Mouse (Mus musculus) testis, postnatal 10 days (tissue): ENCODE results near the gene Pdpr.
A peak's percentile ranks its signal among the peaks of the same experiment; 100 is the strongest.
"Not testable (repeated sequence)": the region's sequence is repeated elsewhere in the genome, so short reads cannot be mapped to it uniquely, and the experiment has no call there.

Experiments used
- DNase-seq: peaks from one replicate; pipeline ENCODE4 v3.0.0; 2021; ENCODE audit warnings: low spot score

Pdpr gene

DNA sequence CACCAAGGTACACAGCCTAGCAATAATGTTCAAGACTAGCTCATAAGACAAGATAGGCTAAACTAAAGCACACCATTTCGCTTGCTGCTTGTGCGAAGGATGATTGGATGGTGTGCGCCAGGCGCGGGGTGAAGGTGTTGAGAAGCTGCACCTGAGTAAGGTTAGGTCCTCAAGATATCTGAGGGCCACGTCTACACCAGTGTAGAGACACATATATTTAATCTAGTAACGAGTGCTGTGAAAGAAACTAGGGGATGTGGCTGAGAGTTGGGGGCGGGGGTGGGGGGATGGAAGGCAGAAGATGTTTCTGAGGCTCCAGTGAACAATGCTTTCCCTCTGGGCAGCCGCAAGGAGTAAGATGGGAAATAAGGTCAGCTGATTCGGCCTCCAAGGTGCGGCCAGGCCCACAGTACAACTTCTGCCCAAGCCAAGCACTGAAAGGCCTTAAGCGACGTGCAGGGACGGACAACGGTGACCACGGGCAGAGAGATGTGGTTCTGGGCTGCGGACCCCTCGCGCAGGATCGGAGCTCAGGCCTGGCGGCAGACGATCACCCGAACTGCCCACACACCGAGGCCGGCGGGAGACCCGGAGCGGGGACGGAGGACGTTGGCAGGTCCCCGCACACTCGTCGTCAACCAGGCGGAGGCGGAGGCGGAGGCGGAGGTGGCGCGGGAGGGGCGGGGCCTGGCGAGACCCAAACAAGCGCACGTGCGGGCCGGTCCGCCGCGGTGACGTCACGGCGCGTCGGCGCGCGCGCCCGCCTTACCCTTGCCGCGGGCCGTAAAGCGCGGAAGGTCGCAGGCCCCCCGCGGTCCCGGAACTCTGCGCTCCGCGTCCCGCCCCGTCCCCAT is at the start of gene Pdpr:
TSS of gene Pdpr (plus strand) at position 766 of the 854 bp plus-strand sequence.
- peak; percentile 97 for DNase-seq

DNA sequence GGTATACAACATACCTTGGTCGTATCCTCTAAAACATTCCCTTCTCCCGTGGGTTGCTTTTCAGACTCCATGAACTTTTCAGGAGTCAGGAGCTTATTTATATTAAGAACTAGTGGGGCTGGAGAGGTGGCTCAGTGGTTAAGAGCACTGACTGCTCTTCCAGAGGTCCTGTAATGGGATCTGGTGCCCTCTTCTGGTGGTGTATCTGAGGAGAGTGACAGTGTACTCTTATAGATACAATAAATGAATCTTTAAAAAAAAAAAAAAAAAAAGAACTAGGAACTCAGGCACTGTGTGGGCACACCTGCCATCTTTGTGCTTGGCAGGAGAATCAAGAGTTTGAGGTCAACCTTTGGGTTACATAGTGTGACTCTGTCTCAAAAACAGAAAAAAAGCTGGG is 45.7 kb upstream of the Pdpr start:
- no peak for DNase-seq

DNA sequence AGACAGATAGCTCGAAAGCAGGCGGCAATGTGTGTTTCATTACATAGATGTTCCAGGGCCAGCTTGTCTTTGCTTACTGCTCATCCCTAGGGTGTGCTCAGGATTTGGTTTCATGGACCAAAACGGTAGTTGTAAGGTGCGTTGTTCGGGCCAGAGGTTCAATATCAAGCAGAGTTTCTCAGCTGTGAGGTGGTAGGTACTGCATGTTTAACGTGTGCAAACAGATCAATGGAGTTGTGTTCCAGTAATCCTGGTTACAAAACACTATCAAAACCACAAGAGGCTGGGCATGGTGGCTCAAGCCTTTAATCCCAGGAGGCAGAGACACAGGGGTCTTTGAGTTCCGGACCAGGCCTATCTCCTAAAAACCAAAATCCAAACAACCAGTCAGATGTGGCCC is 45.3 kb upstream of the Pdpr start:
- no peak for DNase-seq

DNA sequence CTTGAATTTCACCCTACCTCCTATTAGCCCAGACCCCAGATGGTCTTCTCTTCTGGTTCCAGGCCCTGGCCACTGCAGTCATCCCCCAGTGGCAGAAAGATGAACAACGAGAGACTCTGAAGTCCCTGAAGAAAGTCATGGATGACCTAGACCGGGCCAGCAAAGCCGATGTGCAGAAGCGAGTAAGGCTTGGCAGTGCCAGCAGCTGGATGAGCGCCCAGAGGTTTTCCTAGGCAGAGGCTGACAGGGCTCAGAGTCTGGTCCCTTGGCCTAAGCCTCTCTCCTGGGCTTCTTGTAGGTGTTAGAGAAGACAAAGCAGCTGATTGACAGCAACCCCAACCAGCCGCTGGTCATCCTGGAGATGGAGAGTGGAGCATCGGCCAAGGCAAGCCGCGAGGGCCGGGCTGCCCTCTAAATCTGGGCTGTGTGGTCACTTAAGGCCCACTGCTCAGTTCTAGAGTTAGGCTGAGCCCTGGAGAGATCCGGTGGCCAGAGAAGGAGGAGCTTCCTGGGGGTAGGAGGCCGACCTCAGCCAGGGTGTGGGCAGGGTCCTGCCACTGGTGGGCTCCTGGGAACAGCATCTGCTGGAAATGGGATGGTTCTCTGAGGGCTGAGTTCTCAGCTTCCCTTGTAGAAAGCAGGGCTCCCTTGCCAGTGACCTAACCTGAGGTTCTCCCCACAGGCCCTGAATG is 40.5 kb upstream of the Pdpr start:
- DNase-seq: no peak

DNA sequence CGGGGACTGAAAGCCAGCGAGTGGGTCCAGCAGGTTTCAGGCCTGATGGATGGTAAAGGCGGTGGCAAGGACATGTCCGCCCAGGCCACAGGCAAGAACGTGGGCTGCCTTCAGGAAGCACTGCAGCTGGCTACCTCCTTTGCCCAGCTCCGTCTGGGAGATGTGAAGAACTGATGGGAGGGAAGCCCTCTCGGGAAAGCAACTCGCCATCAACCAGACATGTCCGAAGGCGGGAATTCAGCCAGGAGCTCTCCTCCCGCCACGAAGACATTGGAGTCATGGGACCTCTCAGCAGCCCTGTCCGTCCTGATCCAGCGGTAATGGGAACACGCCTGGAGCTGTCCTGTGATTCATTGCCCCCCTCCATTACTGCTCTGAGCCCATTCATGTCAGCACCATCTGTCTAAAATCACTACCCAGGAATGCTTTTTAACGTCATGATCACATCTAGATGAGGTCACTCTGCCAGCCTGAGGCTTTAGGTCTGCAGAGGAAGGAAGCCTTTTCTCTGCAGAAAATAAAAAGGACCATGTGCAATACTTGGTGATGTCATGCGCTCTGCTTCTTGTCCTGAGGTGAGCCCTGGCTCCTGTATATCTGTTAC is 39.3 kb upstream of the Pdpr start:
- no peak for DNase-seq

DNA sequence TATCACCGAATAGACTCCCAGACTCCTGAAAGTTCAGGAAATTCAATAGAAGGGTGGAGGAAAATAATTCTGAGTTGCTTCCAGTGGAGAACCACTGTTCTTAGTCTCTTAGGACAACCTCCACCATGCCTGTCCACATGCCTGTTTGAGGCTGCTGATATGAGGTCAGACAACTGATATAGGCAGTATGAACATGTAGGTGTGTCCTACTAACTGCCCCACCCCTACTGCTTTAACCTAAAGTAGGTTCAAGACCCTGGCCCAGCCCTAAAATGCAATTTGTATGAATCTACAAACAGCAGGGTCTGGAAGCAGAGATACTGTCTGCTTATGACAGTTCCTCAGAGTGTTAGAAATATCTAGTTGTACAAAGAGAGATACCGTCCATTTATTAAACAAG is 38.8 kb upstream of the Pdpr start:
- no peak for DNase-seq

DNA sequence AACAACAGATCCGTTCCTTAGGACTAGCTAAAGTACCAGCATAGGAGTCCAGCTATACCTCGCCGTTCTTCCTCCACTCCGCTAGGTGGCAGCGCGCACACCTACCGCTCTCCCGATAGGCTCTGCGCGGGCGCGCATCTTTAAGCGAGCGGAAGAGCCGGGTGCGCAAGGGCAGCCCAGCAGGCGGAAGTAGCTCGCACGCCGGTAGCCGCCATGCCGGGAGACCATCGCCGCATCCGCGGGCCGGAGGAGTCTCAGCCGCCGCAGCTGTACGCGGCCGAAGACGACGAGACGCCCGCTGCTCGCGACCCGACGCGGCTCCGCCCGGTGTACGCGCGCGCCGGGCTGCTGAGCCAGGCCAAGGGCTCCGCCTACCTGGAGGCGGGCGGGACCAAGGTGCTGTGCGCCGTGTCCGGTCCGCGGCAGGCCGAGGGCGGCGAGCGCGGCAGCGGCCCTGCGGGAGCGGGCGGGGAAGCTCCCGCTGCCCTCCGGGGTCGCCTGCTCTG is 38.2 kb upstream of the Pdpr start, which contains the start of gene Exosc6:
TSS of gene Exosc6 (plus strand) at position 182 of the 506 bp plus-strand sequence.
- DNase-seq: peak; percentile 93

DNA sequence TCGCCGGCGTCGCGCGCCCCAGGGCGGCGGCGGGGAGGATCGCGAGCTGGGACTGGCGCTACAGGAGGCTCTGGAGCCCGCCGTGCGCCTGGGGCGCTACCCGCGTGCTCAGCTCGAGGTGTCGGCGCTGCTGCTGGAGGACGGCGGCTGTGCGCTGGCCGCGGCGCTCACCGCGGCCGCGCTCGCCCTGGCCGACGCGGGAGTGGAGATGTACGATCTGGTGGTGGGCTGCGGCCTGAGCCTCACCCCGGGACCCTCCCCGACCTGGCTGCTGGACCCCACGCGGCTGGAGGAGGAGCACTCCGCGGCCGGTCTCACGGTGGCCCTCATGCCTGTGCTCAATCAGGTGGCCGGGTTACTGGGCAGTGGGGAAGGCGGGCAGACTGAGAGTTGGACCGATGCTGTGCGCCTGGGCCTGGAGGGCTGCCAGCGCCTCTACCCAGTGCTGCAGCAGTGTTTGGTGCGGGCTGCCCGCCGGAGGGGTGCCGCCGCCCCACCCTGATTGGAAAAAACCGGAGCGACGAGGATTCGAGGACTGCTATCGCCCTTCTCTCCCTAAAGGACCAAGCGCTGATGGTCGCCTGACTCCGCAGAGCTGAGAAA is 37.6 kb upstream of the Pdpr start:
- DNase-seq: peak; percentile 68

DNA sequence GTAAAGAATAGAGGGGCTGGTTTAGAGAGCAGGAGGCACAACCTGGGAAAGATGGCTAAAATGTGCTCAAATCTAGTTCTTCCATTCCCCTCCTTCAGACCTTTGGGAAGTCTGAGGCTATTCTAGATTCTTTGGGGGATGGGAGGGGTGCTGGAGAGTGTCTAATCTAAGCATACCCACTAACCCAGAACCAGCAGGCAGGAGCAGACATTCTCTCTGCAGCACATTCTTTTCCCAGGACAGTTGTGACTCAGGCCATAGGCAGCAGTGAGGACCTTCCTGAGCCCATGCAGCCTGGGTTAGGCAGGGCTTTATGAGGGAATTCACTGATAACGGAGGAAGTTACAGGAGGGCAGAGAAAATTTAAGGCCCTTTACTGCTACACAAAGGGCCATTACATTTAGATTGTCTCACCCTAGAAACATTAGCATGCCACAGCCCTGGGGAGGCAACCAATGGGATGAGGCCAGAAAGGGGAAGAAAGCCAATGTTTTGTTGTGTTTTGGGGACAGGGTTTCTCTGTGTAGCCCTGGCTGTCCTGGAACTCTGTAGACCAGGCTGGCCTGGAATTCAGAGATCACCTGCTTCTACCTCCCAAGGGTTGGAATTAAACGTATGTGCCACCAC is 35.4 kb upstream of the Pdpr start:
- no peak for DNase-seq

DNA sequence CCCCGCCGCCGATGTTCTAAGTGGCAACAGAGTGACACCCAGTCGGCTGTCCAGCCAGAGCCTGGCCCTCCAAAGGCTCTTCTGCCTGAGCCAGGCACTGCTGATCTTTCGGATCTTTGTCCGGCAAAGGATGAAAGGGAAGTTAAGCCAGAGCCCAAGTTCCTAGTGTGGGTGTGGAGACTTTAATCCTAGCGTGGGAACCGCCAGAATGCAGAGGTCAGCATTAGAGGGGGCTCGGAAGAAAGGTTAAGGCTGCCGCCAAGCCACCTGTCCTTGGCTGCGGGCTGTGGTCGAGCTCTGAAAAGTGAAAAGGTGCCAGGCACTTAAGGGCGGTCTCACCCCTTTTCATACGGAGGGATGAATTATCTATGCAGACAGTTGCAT is 32.8 kb upstream of the Pdpr start:
- no peak for DNase-seq

DNA sequence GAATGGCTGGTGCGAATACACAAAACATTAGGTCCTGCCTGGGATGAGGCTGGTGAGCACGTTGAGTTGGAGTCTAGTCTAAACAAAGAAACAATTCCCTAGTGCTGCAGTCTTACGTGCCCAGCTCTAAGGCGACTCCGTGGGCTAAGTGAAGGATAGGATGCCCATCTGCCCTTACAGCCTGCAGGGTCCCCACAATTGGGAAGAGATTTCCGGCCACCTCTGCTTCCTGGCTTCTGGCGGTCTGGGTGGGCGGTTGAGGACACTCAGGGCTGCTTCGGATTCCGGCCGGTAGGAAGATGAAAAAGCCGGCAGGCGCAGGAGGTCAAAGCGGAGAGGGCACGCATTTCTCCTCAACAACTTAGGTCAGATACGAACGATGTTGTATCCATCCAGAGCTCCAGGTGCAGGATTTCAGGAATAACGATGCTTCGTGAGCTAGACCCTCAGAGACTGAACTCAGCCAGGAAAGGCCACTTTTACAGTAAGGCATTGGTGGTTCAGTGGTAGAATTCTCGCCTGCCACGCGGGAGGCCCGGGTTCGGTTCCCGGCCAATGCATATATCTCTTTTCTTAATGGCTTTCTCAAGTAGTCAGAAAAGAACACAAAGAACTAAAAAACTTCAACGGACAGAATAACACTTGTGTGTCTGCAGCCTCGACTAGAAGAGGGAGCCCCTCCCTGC is 32.2 kb upstream of the Pdpr start:
- peak; percentile 91 for DNase-seq

DNA sequence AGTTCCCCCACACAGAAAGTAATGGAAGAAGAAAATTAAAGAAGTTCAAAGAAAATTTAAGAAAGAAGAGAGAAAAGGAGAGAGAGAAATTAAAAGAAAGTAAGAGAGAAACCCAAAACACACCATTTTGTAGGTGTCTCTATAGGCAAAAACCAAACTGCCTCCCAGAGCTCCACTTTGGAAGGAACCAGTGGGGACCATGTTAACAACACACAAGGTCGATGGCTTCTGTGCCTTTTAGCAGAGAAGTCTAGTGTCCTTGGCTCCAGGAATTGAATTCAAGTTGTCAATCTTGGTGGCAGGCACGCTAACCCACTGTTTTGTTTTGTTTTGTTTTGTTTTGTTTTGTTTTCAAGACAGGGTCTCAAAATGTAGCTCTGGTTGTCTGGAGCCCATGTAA is 31.5 kb upstream of the Pdpr start:
- DNase-seq: no peak

DNA sequence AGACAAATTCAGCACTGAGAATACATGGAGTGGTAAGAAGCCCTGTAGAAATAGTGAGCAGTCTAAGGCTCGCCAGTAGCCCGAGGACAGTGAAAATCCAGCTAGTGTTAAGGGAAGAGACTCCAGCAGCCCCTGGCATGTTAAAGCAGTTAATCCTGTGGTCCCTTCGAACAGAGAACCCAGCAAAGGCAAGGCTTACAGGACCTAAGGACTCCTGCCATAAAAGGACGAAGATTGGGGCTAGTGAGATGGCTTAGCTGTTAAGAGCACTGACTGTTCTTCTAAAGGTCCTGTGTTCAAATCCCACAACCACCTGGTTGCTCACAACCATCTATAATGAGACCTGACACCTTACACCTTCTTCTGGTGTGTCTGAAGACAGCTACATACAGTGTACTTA is 28.1 kb upstream of the Pdpr start:
- no peak for DNase-seq

DNA sequence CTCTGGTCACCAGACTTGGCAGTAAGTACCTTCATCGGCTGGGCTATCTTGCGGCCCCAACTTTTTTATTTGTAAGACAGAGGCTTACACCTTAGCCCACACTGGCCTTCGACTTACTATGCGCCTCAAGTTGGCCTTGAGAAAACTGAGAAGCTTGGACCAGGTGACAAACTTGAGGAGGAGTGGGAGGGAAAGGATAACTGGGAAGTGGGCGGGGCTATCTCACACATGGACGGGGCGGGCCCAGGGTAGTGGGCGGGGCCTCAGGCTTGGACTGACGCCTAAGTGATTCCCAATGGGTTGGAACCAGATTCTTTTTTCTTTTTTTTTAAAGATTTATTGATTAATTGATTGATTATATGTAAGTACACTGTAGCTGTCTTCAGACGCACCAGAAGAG is 27.0 kb upstream of the Pdpr start:
- peak; percentile 71 for DNase-seq

DNA sequence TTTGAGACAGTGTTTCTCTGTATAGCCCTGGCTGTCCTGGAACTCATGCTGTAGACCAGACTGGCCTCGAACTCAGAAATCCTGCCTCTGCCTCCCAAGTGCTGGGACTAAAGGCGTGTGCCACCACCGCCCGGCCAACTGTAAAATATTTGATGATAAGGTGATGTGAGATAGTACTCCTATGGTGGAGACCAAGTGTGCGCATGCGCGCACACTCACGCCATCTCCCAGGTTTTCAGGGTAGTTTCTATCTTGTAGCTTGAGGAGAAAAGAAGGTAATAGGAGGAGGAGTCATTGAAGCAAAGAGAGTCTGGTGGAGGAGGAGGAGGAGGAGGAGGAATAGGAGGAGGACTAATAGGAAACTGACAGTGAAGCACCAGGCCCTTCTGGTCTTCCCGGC is 25.8 kb upstream of the Pdpr start:
- DNase-seq: not testable (repeated sequence)

DNA sequence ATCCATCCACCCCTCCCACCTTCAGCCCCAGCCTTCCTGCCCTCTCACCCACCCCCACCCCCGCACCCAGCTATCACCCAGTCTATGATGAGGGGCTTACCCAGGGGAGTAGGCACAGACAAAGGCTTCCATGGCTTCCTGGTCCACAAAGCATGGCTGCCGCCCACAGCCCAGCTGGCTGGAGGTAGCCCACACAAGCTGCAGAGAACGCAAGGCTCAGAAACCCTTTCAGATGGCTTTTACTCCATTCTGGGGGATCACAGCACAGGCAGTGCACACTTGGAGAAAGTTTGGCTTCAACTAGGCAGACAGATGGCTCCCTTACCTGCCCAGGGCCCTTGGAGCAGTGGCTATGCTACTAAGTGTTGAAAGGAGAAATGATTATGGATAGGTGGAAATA is 18.5 kb upstream of the Pdpr start:
- DNase-seq: no peak

DNA sequence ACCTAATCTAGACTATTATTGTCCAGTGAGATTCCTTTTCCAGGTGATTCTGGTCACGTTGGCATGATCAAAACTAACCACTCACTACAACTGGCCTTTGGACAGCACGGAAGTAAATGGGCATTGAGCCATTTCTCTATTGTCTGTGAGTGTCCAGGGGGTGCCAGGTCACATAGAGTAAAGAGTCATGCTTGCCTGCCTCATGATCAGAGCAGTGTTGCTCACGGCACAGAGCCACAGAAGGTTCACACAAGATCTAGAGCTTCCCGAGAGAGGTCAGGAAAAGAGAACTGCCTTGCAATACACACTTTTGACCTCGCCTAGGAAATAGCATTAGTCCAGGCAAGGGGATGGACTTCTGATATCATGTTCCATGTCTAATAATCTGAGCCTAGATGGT is 15.0 kb upstream of the Pdpr start:
- no peak for DNase-seq

DNA sequence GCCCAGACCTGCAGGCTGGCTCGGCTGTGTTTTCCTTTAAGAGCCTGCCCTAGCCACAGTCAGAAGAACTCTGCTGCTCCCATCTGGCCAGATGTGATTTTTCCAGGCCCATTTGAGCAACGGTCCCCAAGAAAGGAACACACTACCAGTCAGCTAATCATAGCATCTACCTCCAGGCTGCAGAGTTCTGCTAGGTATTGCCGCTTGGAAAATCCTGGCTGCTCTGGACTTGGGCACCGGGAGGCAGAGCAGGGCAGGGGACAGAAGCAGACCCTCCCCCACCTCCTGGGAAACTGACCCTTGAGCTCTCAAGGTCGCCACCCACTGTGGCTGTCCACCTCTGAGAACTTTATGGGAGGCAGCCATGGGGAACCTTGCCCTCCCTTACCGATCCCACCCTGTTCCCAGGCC is 14.6 kb upstream of the Pdpr start:
- peak; percentile 58 for DNase-seq

DNA sequence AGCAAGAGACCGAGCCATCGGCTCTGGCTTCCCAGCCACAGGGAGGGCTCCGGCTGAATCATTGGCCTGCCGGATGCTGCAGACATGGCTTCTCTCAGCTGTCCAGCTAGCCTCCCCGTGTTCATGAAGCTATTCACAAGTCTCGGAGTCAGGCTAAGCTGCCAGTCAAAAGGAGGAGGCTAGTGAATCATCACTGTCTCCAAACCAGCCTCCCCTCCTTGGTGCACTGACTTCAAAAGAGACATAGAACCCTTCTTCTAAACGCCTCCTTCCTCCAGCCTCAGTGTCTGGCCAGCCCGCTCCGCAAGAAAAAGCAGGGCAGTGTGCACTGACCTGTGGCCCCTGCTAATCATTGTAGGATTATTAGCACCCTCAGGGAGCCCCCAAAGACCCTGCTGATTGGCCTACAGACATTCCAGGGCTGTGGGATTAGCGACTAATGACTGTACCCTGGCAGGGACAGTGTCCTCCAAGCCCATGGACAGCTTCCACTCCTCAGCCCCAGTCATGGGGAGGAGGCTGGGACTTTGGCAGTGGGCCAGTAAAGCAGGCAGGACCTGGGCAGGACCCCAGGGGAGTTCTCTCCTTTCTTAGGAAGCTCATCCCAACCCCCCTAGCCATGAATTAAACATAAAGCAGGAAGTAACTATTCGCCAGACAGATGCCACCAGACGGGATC is 12.7 kb upstream of the Pdpr start:
- peak; percentile 58 for DNase-seq

DNA sequence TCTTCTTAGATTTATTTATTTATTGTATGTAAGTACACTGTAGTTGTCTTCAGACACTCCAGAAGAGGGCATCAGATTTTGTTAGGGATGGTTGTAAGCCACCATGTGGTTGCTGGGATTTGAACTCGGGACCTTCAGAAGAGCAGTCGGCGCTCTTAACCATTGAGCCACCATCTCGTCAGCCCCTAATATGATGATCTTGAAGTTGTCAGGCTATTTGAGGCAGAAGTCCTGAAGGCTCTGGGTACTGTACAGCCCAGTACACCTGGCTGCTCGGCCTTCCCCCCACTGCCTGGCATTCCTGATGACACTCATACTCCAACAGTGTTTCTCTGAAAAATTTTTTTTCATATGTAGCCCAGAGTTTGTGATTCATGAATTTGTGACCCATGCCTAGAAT is 10.5 kb upstream of the Pdpr start:
- not testable (repeated sequence) for DNase-seq

DNA sequence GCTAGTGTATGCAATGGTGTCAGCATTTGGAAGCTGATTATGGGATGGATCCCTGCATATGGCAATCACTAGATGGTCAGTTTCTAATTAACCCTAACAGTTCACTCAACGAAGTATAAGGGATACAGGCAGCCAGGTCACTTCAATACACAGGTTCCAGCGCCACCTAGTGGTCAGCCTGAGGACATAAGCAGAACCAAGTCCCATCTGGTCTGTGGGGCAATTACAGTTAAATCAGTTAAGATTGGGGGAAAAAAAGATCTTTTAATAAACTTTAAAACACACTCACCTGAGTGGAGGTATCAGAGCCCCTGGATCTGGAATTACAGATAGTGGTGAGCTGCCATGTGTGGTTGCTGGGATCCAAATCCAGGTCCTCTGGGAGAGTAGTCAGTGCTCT is 4.3 kb upstream of the Pdpr start:
- DNase-seq: peak; percentile 91
